Mouse (Mus musculus) forebrain, embryonic 16.5 days (tissue): Measurements from ENCODE around the gene Gm4131. TPM values are rescaled to one million over a fixed set of nuclear protein-coding genes. Genes with fewer than 3 reads are reported as not detected.

Experiments
- ATAC-seq: fragments of 200-750 bp; cut with Nextera tagmentation; 2 replicates; pipeline ENCODE4 v1.8.0; 2017; ENCODE audit warnings: mild to moderate bottlenecking, moderate library complexity
- H3K27ac ChIP-seq: fragments of 300-500 bp; sonication (generic); 2 replicates; pipeline ENCODE4 v1.5.1; 2014; ENCODE audit warnings: low read length, control low read depth
- H3K27me3 ChIP-seq: fragments of 300-500 bp; sonication (generic); replicated peaks from 2 replicates; pipeline ENCODE4 v1.6.1; 2014; ENCODE audit warnings: low read length; ENCODE audit not compliant: control insufficient read depth, insufficient read depth
- H3K36me3 ChIP-seq: fragments of 300-500 bp; sonication (generic); 2 replicates; pipeline ENCODE4 v1.6.1; 2014; ENCODE audit not compliant: control insufficient read depth, insufficient read depth
- H3K4me1 ChIP-seq: fragments of 300-500 bp; sonication (generic); replicated peaks from 2 replicates; pipeline ENCODE4 v1.6.1; 2014; ENCODE audit warnings: low read length; ENCODE audit not compliant: control insufficient read depth, insufficient read depth
- H3K4me2 ChIP-seq: fragments of 300-500 bp; sonication (generic); 2 replicates; pipeline ENCODE4 v1.6.1; 2014; ENCODE audit warnings: mild to moderate bottlenecking, low read length, control low read depth
- H3K4me3 ChIP-seq: fragments of 300-500 bp; sonication (generic); replicated peaks from 2 replicates; pipeline ENCODE4 v1.5.1; 2014; ENCODE audit warnings: mild to moderate bottlenecking, low read length, control low read depth
- H3K9ac ChIP-seq: fragments of 300-500 bp; sonication (generic); replicated peaks from 2 replicates; pipeline ENCODE4 v1.6.1; 2014; ENCODE audit warnings: low read depth, low read length, control low read depth
- H3K9me3 ChIP-seq: fragments of 300-500 bp; sonication (generic); 2 replicates; pipeline ENCODE4 v1.6.1; 2016; ENCODE audit warnings: low read length; ENCODE audit not compliant: control insufficient read depth
- WGBS: fragments of 180-500 bp; shearing (Covaris S2); extraction: QIAGEN DNeasy Blood & Tissue Kit; methylation state at CpG from one replicate; pipeline ENCODE4 v1.1.7; 2014; 5-methylcytosine and 5-hydroxymethylcytosine counted together
- polyA plus RNA-seq: library from polyadenylated mRNA; unstranded; fragments of >200 nt; fragmentation: Nextera tagmentation; extraction: Ambion mirVana; gene quantifications from 2 replicates; pipeline ENCODE4 v1.2.1, GENCODE M21; 2015

Gene Gm4131
- polyA plus RNA-seq, 1 experiment from 2014 or later: 0.49 TPM

DNA sequence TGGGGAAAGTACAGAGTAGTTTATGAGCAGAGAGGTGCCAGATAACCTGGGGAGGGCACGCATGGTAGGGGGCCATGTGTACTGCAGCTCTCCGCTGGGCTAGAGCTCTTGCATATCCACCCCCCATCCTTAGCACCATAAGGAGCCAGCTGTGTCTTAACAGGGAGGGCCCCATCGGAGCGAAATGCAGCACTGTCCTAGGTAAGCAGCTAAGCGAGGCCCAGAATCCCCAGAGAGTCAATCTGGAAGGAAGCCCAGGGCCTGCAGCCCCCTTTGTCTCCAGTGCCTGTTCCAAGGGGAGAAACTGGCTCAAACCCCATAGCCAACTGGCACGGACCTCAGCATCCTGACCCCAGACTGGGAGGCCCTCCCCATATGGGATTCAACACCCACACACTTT, 87.3 kb downstream of the Gm4131 start:
- Histone ChIP-seq H3K4me2 (no peak overlapping the region), H3K27me3 (no peaks in the 10 kb centered on the region), H3K4me1 (peaks cover 13% of the 10 kb centered on the region), H3K9ac (no peak overlapping the region), H3K27ac (no peak overlapping the region), H3K4me3 (no peak overlapping the region), H3K36me3 (no peaks in the 10 kb centered on the region), H3K9me3 (no peaks in the 10 kb centered on the region)
- WGBS: 29% methylated on average over 6 of the region's 6 CpGs
- peak; percentile 66 for ATAC-seq

GRCm38 (mm10) chr14:62474481-62474880, 92.2 kb downstream of the Gm4131 start:
- no peak for ATAC-seq
- Histone ChIP-seq H3K9ac (no peak overlapping the region), H3K4me1 (peaks cover 8% of the 10 kb centered on the region), H3K27ac (no peak overlapping the region), H3K4me3 (no peak overlapping the region), H3K36me3 (no peaks in the 10 kb centered on the region), H3K9me3 (no peaks in the 10 kb centered on the region), H3K4me2 (no peak overlapping the region), H3K27me3 (no peaks in the 10 kb centered on the region)
- WGBS: 69% methylated on average over 1 of the region's 1 CpGs

- no peak overlapping the region for H3K9ac ChIP-seq
- H3K27ac ChIP-seq: no peak overlapping the region
- no peak overlapping the region for H3K4me2 ChIP-seq
- H3K36me3 ChIP-seq: no peaks in the 10 kb centered on the region
- no peak for ATAC-seq
- H3K9me3 ChIP-seq: no peaks in the 10 kb centered on the region
- WGBS: 87% methylated on average over 2 of the region's 2 CpGs
- H3K4me1 ChIP-seq: no peaks in the 10 kb centered on the region
- no peak overlapping the region for H3K4me3 ChIP-seq
- H3K27me3 ChIP-seq: no peaks in the 10 kb centered on the region
Observed at GRCm38 (mm10) chr14:62472061-62472460, 94.7 kb downstream of the Gm4131 start.

DNA sequence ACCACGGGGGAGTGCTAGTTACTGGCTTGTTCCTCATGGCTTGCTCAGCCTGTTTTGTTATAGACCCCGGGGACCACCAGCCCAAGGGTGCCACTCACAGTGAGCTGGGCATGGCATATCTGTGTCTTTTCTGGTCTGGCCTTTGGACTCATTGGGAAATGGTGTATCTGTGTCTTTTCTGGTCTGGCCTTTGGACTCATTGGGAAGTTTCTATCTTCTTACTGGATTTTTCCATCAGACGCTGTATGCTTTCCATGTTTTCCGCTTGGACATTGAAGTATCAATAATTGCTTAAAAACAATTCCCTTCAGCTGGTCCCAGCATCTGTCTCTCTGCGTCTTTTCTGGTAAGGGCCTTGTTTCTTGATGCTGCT, 98.0 kb downstream of the Gm4131 start:
- ATAC-seq: no peak

DNA sequence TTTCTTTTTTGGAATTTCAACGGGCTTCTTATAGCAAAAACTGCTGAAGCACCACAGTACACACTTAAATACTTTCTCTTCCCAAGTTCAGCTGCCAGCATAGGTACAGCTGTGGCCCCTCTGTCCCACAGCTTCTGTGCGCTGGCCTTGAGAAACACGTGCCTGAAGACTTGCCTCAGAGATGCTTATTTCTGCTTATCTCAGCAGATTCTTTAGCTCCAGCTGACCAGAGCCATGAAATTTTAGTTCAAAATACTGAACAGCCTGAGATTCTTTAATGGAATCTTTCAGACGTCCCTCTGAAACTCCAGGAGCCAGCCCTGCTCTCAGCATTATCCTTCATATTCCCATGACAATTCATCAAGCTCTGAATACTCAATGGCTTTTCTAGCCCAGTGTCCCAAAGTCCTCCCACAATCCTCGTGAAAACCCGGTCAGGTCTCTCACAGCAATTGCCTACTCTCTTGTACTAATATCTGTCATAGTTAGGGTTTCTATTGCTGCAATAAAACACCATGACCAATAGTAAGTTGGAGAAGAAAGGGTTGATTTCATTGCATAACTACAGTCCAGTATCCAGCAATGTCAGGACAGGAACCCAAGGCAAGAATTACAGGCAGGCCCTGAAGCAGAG, 98.5 kb downstream of the Gm4131 start:
- ATAC-seq: no peak
- Histone ChIP-seq H3K27ac (no peak overlapping the region), H3K9ac (no peak overlapping the region), H3K27me3 (no peaks in the 10 kb centered on the region), H3K36me3 (no peaks in the 10 kb centered on the region), H3K4me1 (peaks cover 4% of the 10 kb centered on the region; the same call in 1 of the 2 replicates), H3K4me3 (no peak overlapping the region), H3K9me3 (no peaks in the 10 kb centered on the region), H3K4me2 (no peak overlapping the region)
- 76% methylated on average over 6 of the region's 6 CpGs for WGBS

More for the DNA sequence above, 98.0 kb downstream of the Gm4131 start:
- Histone ChIP-seq H3K9ac (no peak overlapping the region), H3K27ac (no peak overlapping the region), H3K36me3 (no peaks in the 10 kb centered on the region), H3K4me3 (no peak overlapping the region), H3K4me2 (no peak overlapping the region), H3K9me3 (no peaks in the 10 kb centered on the region), H3K27me3 (no peaks in the 10 kb centered on the region), H3K4me1 (peaks cover 4% of the 10 kb centered on the region; the same call in 1 of the 2 replicates)
- 93% methylated on average over 5 of the region's 5 CpGs for WGBS

- no peak overlapping the region for H3K9ac ChIP-seq
- peaks cover 4% of the 10 kb centered on the region; the same call in 1 of the 2 replicates for H3K4me1 ChIP-seq
- H3K9me3 ChIP-seq: no peaks in the 10 kb centered on the region
- H3K27me3 ChIP-seq: no peaks in the 10 kb centered on the region
- H3K4me3 ChIP-seq: no peak overlapping the region
- H3K36me3 ChIP-seq: no peaks in the 10 kb centered on the region
- no peak for ATAC-seq
- no peak overlapping the region for H3K27ac ChIP-seq
- H3K4me2 ChIP-seq: 0 out of 2 replicates have a peak overlapping the region, but pooled peaks have one; percentile 9
- 20% methylated on average over 9 of the region's 9 CpGs for WGBS
Observed at GRCm38 (mm10) chr14:62464966-62465365, 101.8 kb downstream of the Gm4131 start.

GRCm38 (mm10) chr14:62459541-62459940, 107.2 kb downstream of the Gm4131 start:
- Histone ChIP-seq H3K27ac (no peak overlapping the region), H3K4me2 (no peak overlapping the region), H3K4me1 (peaks cover 24% of the 10 kb centered on the region), H3K9ac (no peak overlapping the region), H3K36me3 (no peaks in the 10 kb centered on the region), H3K9me3 (no peaks in the 10 kb centered on the region), H3K27me3 (no peaks in the 10 kb centered on the region), H3K4me3 (no peak overlapping the region)
- ATAC-seq: no peak
- WGBS: 66% methylated on average over 11 of the region's 11 CpGs

GRCm38 (mm10) chr14:62457420-62458181, 109.1 kb downstream of the Gm4131 start:
- Histone ChIP-seq H3K4me1 (peaks cover 36% of the 10 kb centered on the region), H3K27me3 (no peaks in the 10 kb centered on the region), H3K4me3 (no peak overlapping the region), H3K4me2 (peak overlapping the region; percentile 48), H3K36me3 (no peaks in the 10 kb centered on the region), H3K27ac (peak overlapping the region; percentile 95; the same call in 1 of the 2 replicates), H3K9me3 (no peaks in the 10 kb centered on the region), H3K9ac (no peak overlapping the region)
- ATAC-seq: peak; percentile 49
- WGBS: 15% methylated on average over 22 of the region's 22 CpGs

GRCm38 (mm10) chr14:62456239-62456747, 110.4 kb downstream of the Gm4131 start, which contains the start of gene Gucy1b2:
Gene Gucy1b2 (minus strand): TSS chr14:62456289.
- Histone ChIP-seq H3K36me3 (no peaks in the 10 kb centered on the region), H3K4me2 (peak within 1 kb of the TSS; percentile 48), H3K4me1 (peaks cover 36% of the 10 kb centered on the region), H3K4me3 (peak within 1 kb of the TSS; percentile 25), H3K9me3 (no peaks in the 10 kb centered on the region), H3K9ac (peak within 1 kb of the TSS; percentile 31; the same call in 1 of the 2 replicates), H3K27ac (peak within 1 kb of the TSS; percentile 95), H3K27me3 (no peaks in the 10 kb centered on the region)
- ATAC-seq: no peak
- WGBS: 34% methylated on average over 9 of the region's 9 CpGs
